Mouse (Mus musculus) MEL (cell line): ENCODE results near the gene Cdyl. TPM values are rescaled to one million over a fixed set of nuclear protein-coding genes. Genes with fewer than 3 reads are reported as not detected.

Experiments
- DNase-seq: peaks from one replicate; pipeline ENCODE4 v3.0.0; 2011; ENCODE audit warnings: low read depth, low spot score
- H3K27ac ChIP-seq: 2 replicates; pipeline ENCODE4 v1.5.1; 2012; ENCODE audit warnings: low read depth, mild to moderate bottlenecking, control low read depth, low read length, moderate library complexity; ENCODE audit not compliant: control insufficient read depth
- H3K27me3 ChIP-seq, 2 experiments: fragments of 150-350 bp in 1 of 2; sonication (generic) in 1 of 2; 2 replicates each; pipeline ENCODE4 v1.6.1; 2012; ENCODE audit warnings: low read length in 2 of 2, mild to moderate bottlenecking in 2 of 2, improper control_type of control experiment in 1 of 2, moderate library complexity in 1 of 2; ENCODE audit not compliant: insufficient read depth in 2 of 2, control insufficient read depth in 1 of 2
- H3K36me3 ChIP-seq, 2 experiments: 2 replicates each; pipeline ENCODE4 v1.6.1; 2012 to 2014; ENCODE audit warnings: low read length in 2 of 2, improper control_type of control experiment in 1 of 2, inconsistent platforms in 1 of 2, mild to moderate bottlenecking in 1 of 2; ENCODE audit not compliant: insufficient read depth in 2 of 2, control insufficient read depth in 1 of 2
- H3K4me1 ChIP-seq, 2 experiments: fragments of 150-350 bp in 1 of 2; sonication (generic) in 1 of 2; 2 replicates each; pipeline ENCODE4 v1.6.1; 2012; ENCODE audit warnings: low read length in 2 of 2, improper control_type of control experiment in 1 of 2, mild to moderate bottlenecking in 1 of 2; ENCODE audit not compliant: insufficient read depth in 2 of 2, control insufficient read depth in 1 of 2
- H3K4me3 ChIP-seq, 2 experiments: fragments of 150-350 bp in 1 of 2; sonication (generic) in 1 of 2; 2 replicates each; pipeline ENCODE4 v1.5.1; 2012; ENCODE audit warnings: low read depth in 2 of 2, low read length in 2 of 2, mild to moderate bottlenecking in 2 of 2, moderate library complexity in 2 of 2, control low read depth in 1 of 2, improper control_type of control experiment in 1 of 2; ENCODE audit not compliant: control insufficient read depth in 1 of 2, insufficient read depth in 1 of 2
- H3K79me2 ChIP-seq: 2 replicates; pipeline ENCODE4 v1.6.1; 2012; ENCODE audit warnings: mild to moderate bottlenecking, low read length, moderate library complexity; ENCODE audit not compliant: control insufficient read depth, poor library complexity, insufficient read depth
- H3K9ac ChIP-seq: 2 replicates; pipeline ENCODE4 v1.6.1; 2012; ENCODE audit warnings: low read depth, mild to moderate bottlenecking, control low read depth, low read length, moderate library complexity; ENCODE audit not compliant: control insufficient read depth, poor library complexity, severe bottlenecking
- H3K9me3 ChIP-seq: fragments of 150-350 bp; sonication (generic); replicated peaks from 2 replicates; pipeline ENCODE4 v1.6.1; 2012; ENCODE audit warnings: mild to moderate bottlenecking, low read length, improper control_type of control experiment, moderate library complexity; ENCODE audit not compliant: insufficient read depth
- CHD1 ChIP-seq: IDR thresholded peaks from 2 replicates; pipeline ENCODE4 v1.6.1; 2012; ENCODE audit warnings: low read depth, mild to moderate bottlenecking, inconsistent platforms, low read length, improper control_type of control experiment
- CTCF ChIP-seq, 3 experiments: IDR thresholded peaks in 2 of 3; conservative IDR thresholded peaks in 1 of 3; 2 replicates each; pipeline ENCODE4 v1.5.1; 2011 to 2012; ENCODE audit warnings: low read length in 3 of 3, low read depth in 2 of 3, mild to moderate bottlenecking in 2 of 3, improper control_type of control experiment in 1 of 3, inconsistent platforms in 1 of 3, mixed read lengths in 1 of 3, moderate library complexity in 1 of 3; ENCODE audit not compliant: control insufficient read depth in 1 of 3, insufficient read depth in 1 of 3, poor library complexity in 1 of 3, severe bottlenecking in 1 of 3
- E2F4 ChIP-seq: IDR thresholded peaks from 2 replicates; pipeline ENCODE4 v1.6.1; 2011; ENCODE audit warnings: low read depth, low read length, improper control_type of control experiment, borderline replicate concordance
- ELF1 ChIP-seq: IDR thresholded peaks from 2 replicates; pipeline ENCODE4 v1.6.1; 2014; ENCODE audit warnings: low read depth, mild to moderate bottlenecking, inconsistent platforms, low read length, improper control_type of control experiment, moderate library complexity
- EP300 ChIP-seq, 2 experiments: IDR thresholded peaks; 2 replicates each; pipeline ENCODE4 v1.6.1; 2011; ENCODE audit warnings: improper control_type of control experiment in 2 of 2, low read length in 2 of 2, low read depth in 1 of 2, mild to moderate bottlenecking in 1 of 2
- ETS1 ChIP-seq: IDR thresholded peaks from 2 replicates; pipeline ENCODE4 v1.6.1; 2012; ENCODE audit warnings: low read depth, mild to moderate bottlenecking, inconsistent platforms, low read length, improper control_type of control experiment, moderate library complexity
- GABPA ChIP-seq: IDR thresholded peaks from 2 replicates; pipeline ENCODE4 v1.6.1; 2012; ENCODE audit warnings: low read depth, mild to moderate bottlenecking, inconsistent platforms, low read length, improper control_type of control experiment, moderate library complexity
- GATA1 ChIP-seq: IDR thresholded peaks from 2 replicates; pipeline ENCODE4 v1.6.1; 2011; ENCODE audit warnings: low read depth, low read length, improper control_type of control experiment
- JUND ChIP-seq: IDR thresholded peaks from 2 replicates; pipeline ENCODE4 v1.6.1; 2011; ENCODE audit warnings: low read depth, mild to moderate bottlenecking, improper control_type of control experiment, low read length
- KAT2A ChIP-seq: conservative IDR thresholded peaks from 2 replicates; pipeline ENCODE4 v1.6.1; 2012; ENCODE audit warnings: low read depth, low read length, improper control_type of control experiment, inconsistent platforms
- MAX ChIP-seq: IDR thresholded peaks from 2 replicates; pipeline ENCODE4 v1.6.1; 2011; ENCODE audit warnings: low read length, improper control_type of control experiment
- MAZ ChIP-seq: IDR thresholded peaks from 2 replicates; pipeline ENCODE4 v1.6.1; 2012; ENCODE audit warnings: low read depth, mild to moderate bottlenecking, inconsistent platforms, low read length, improper control_type of control experiment
- MXI1 ChIP-seq: IDR thresholded peaks from 2 replicates; pipeline ENCODE4 v1.6.1; 2011; ENCODE audit warnings: mild to moderate bottlenecking, low read depth, low read length, improper control_type of control experiment
- MYC ChIP-seq: IDR thresholded peaks from 2 replicates; pipeline ENCODE4 v1.6.1; 2011; ENCODE audit warnings: low read depth, mild to moderate bottlenecking, low read length, improper control_type of control experiment, moderate library complexity
- NELFE ChIP-seq: IDR thresholded peaks from 2 replicates; pipeline ENCODE4 v1.6.1; 2011; ENCODE audit warnings: low read depth, low read length, improper control_type of control experiment
- NRF1 ChIP-seq: IDR thresholded peaks from 2 replicates; pipeline ENCODE4 v1.6.1; 2014; ENCODE audit warnings: low read depth, mild to moderate bottlenecking, inconsistent platforms, low read length, improper control_type of control experiment, moderate library complexity; ENCODE audit not compliant: poor library complexity, insufficient read depth, severe bottlenecking
- POLR2A ChIP-seq, 2 experiments: IDR thresholded peaks; 2 replicates each; pipeline ENCODE4 v1.6.1; 2011 to 2012; ENCODE audit warnings: low read length in 2 of 2, mild to moderate bottlenecking in 2 of 2, control low read depth in 1 of 2, improper control_type of control experiment in 1 of 2, low read depth in 1 of 2, moderate library complexity in 1 of 2; ENCODE audit not compliant: control insufficient read depth in 1 of 2, insufficient read depth in 1 of 2, poor library complexity in 1 of 2
- POLR2AphosphoS2 ChIP-seq: IDR thresholded peaks from 2 replicates; pipeline ENCODE4 v1.6.1; 2011; ENCODE audit warnings: low read length, improper control_type of control experiment
- POLR2AphosphoS5 ChIP-seq: IDR thresholded peaks from 2 replicates; pipeline ENCODE4 v1.6.1; 2012; ENCODE audit warnings: low read depth, borderline replicate concordance, mild to moderate bottlenecking, inconsistent platforms, low read length, moderate library complexity, mixed read lengths
- RCOR1 ChIP-seq: IDR thresholded peaks from 2 replicates; pipeline ENCODE4 v1.6.1; 2012; ENCODE audit warnings: low read depth, mild to moderate bottlenecking, inconsistent platforms, low read length, improper control_type of control experiment
- SIN3A ChIP-seq: IDR thresholded peaks from 2 replicates; pipeline ENCODE4 v1.6.1; 2012; ENCODE audit warnings: low read length, improper control_type of control experiment, inconsistent platforms
- SMC3 ChIP-seq: IDR thresholded peaks from 2 replicates; pipeline ENCODE4 v1.6.1; 2011; ENCODE audit warnings: low read depth, low read length, improper control_type of control experiment
- TBP ChIP-seq: IDR thresholded peaks from 2 replicates; pipeline ENCODE4 v1.8.0; 2011; ENCODE audit warnings: low read depth, low read length, improper control_type of control experiment
- TCF12 ChIP-seq: IDR thresholded peaks from 2 replicates; pipeline ENCODE4 v1.6.1; 2014; ENCODE audit warnings: low read depth, mild to moderate bottlenecking, inconsistent platforms, low read length, improper control_type of control experiment, moderate library complexity
- UBTF ChIP-seq: IDR thresholded peaks from 2 replicates; pipeline ENCODE4 v1.6.1; 2012; ENCODE audit warnings: low read depth, mild to moderate bottlenecking, inconsistent platforms, low read length, improper control_type of control experiment, moderate library complexity, borderline replicate concordance; ENCODE audit not compliant: insufficient read depth
- USF1 ChIP-seq: IDR thresholded peaks from 2 replicates; pipeline ENCODE4 v1.6.1; 2014; ENCODE audit warnings: low read depth, mild to moderate bottlenecking, inconsistent platforms, low read length, improper control_type of control experiment, moderate library complexity
- USF2 ChIP-seq, 2 experiments: IDR thresholded peaks; 2 replicates each; pipeline ENCODE4 v1.6.1; 2011 to 2012; ENCODE audit warnings: improper control_type of control experiment in 2 of 2, low read length in 2 of 2, borderline replicate concordance in 1 of 2, inconsistent platforms in 1 of 2, low read depth in 1 of 2, mild to moderate bottlenecking in 1 of 2; ENCODE audit not compliant: insufficient read depth in 1 of 2
- ZC3H11A ChIP-seq: IDR thresholded peaks from 2 replicates; pipeline ENCODE4 v1.6.1; 2012; ENCODE audit warnings: low read depth, mild to moderate bottlenecking, inconsistent platforms, low read length, improper control_type of control experiment
- ZMIZ1 ChIP-seq: IDR thresholded peaks from 2 replicates; pipeline ENCODE4 v1.6.1; 2012; ENCODE audit warnings: low read depth, mild to moderate bottlenecking, inconsistent platforms, low read length, improper control_type of control experiment, moderate library complexity
- ZNF384 ChIP-seq: IDR thresholded peaks from 2 replicates; pipeline ENCODE4 v1.6.1; 2012; ENCODE audit warnings: low read depth, mild to moderate bottlenecking, inconsistent platforms, low read length, improper control_type of control experiment
- polyA plus RNA-seq, 2 experiments: library from polyadenylated mRNA; stranded (reverse) in 1 of 2; unstranded in 1 of 2; fragments of >175 nt in 1 of 2; fragments of >200 nt in 1 of 2; gene quantifications; 2 replicates each; pipeline versions ENCODE4 v1.2.1 to v1.2.4; 2012; ENCODE audit warnings: low replicate concordance in 2 of 2, low read depth in 1 of 2; ENCODE audit not compliant: insufficient read length in 2 of 2, insufficient read depth in 1 of 2, missing spikeins in 1 of 2
- total RNA-seq: library from RNA; depleted of rRNA; stranded (reverse); fragments of 300-350 nt; gene quantifications from 2 replicates; pipeline ENCODE4 v1.2.3, GENCODE M21; 2012

Gene Cdyl
- total and polyA plus RNA-seq, 3 experiments, result 8.9 to 32.2 TPM; not detected in 1

DNA sequence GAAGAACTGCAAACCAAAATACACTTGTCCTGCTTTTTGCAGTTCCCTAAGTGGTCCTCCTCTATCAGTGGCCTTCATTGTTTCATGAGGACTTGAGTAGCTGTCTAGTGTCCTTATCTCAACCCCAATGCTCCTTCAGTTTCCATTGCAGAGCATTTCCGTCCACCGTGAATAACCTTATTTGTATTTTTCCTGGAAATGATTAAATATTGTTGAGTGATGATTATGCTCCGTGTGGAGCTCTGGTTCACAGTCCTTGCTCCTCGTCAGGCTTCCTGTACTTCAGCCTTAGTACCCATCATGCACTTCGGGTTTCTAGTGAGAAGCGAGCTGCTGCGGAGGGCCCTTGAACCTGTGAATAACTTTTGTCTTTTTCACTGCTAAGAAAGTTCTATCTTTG lies 176.0 kb downstream of the Cdyl start:
- peak overlapping the region; percentile 79 for H3K27ac ChIP-seq
- peaks cover 22 to 31% of the 10 kb centered on the region in 2 experiments for H3K4me1 ChIP-seq
- no peaks in the 10 kb centered on the region for H3K9me3 ChIP-seq
- peak overlapping the region; percentile 38 for H3K9ac ChIP-seq
- peak overlapping the region in 1 of 2 experiments; percentile 38; a peak in 2 of 4 replicates for H3K4me3 ChIP-seq
- no peak for TF ChIP-seq TBP
- no peak for TF ChIP-seq ZC3H11A
- no peak for TF ChIP-seq POLR2AphosphoS2
- TF ChIP-seq UBTF, result no peak
- peak; percentile 60 for TF ChIP-seq RCOR1
- no peak for TF ChIP-seq KAT2A
- TF ChIP-seq ZMIZ1, result no peak
- peak; percentile 63; the same call in 1 of the 2 replicates for TF ChIP-seq CHD1
- no peak for TF ChIP-seq MXI1
- peak; percentile 35 to 60; a peak in 2 of 4 replicates for TF ChIP-seq EP300 (IDR thresholded peaks at IDR 0.05; ENCODE audit: low read depth in 1 of 2, low read length in 2 of 2)
- no peak for TF ChIP-seq MAZ
- no peak for TF ChIP-seq JUND
- TF ChIP-seq USF2 (IDR thresholded peaks at IDR 0.05; ENCODE audit: borderline replicate concordance in 1 of 2, insufficient read depth in 1 of 2, low read depth in 1 of 2, low read length in 2 of 2), result no peak
- no peak for TF ChIP-seq GABPA
- no peak for TF ChIP-seq NELFE
- no peak for TF ChIP-seq MYC
- TF ChIP-seq ETS1, result 0 out of 2 replicates have a peak, but pooled peaks have one; percentile 31
- no peak for TF ChIP-seq SMC3
- TF ChIP-seq SIN3A, result no peak
- no peak for TF ChIP-seq POLR2AphosphoS5
- no peak for TF ChIP-seq ZNF384
- no peak for TF ChIP-seq USF1
- peak; percentile 44; the same call in 1 of the 2 replicates for TF ChIP-seq TCF12
- no peak for TF ChIP-seq E2F4
- peak; percentile 21; the same call in 1 of the 2 replicates for TF ChIP-seq ELF1
- no peak for TF ChIP-seq NRF1
- TF ChIP-seq MAX, result 0 out of 2 replicates have a peak, but pooled peaks have one; percentile 19
- TF ChIP-seq GATA1, result peak; percentile 61; the same call in 1 of the 2 replicates
- TF ChIP-seq CTCF (IDR thresholded peaks at IDR 0.05 in 2 of 3, conservative IDR thresholded peaks at IDR 0.05 in 1 of 3; ENCODE audit: control insufficient read depth in 1 of 3, insufficient read depth in 1 of 3, low read depth in 2 of 3, low read length in 3 of 3, poor library complexity in 1 of 3, severe bottlenecking in 1 of 3), result no peak
- TF ChIP-seq POLR2A (IDR thresholded peaks at IDR 0.05; ENCODE audit: control insufficient read depth in 1 of 2, insufficient read depth in 1 of 2, low read depth in 1 of 2, low read length in 2 of 2, poor library complexity in 1 of 2), result no peak
- peak; percentile 75 for DNase-seq
- H3K79me2 ChIP-seq, result peaks cover 18% of the 10 kb centered on the region
- peaks cover 0 to 34% of the 10 kb centered on the region in 2 experiments; a peak in 3 of 4 replicates for H3K36me3 ChIP-seq
- H3K27me3 ChIP-seq, result no peaks in the 10 kb centered on the region
